Mouse (Mus musculus): ENCODE measurements around the gene Thsd1.

DNA sequence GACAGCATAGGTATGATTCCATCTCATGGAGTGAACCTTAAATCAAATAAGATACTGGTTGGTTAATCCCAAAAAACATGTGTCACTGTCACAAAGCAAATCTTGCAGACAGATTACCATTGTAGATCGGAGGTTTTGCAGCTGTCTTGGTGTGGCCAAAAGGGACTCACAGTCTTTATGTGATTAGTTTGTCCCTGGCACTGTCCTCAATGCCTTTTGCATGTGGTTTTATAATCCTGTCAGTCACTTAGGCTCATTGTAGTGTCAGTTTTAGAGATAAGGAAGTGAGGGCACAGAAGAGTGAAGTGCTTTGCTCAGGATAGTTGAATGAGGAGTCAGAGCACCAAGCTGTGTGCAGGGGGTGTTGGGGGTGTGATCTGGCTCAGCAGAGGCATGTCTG is 18.6 kb downstream of the Thsd1 start:
- TF ChIP-seq POLR2A (IDR thresholded peaks at IDR 0.05; ENCODE audit: insufficient read length, low read depth) (no peak), MAX (IDR thresholded peaks at IDR 0.05; ENCODE audit: low read depth) (no peak), E2F4 (IDR thresholded peaks at IDR 0.05; ENCODE audit: insufficient read depth) (no peak), MYOG (IDR thresholded peaks at IDR 0.05; ENCODE audit: control insufficient read depth in 1 of 3, insufficient read depth in 1 of 3, insufficient read length in 2 of 3, low read depth in 2 of 3) (no peak), USF1 (IDR thresholded peaks at IDR 0.05; ENCODE audit: low read depth) (no peak), MYOD1 (IDR thresholded peaks at IDR 0.05; ENCODE audit: control insufficient read depth in 1 of 3, insufficient read length in 2 of 3, low read depth in 2 of 3) (no peak), POLR2AphosphoS2 (IDR thresholded peaks at IDR 0.05; ENCODE audit: insufficient read length, low read depth) (no peak), TCF12 (IDR thresholded peaks at IDR 0.05; ENCODE audit: insufficient read depth, poor library complexity, severe bottlenecking) (no peak), CEBPB (IDR thresholded peaks at IDR 0.05; ENCODE audit: insufficient read depth, poor library complexity, severe bottlenecking) (no peak), TCF3 (IDR thresholded peaks at IDR 0.05; ENCODE audit: insufficient read length, low read depth) (no peak), REST (IDR thresholded peaks at IDR 0.05; ENCODE audit: insufficient read depth, insufficient read length) (no peak), SRF (IDR thresholded peaks at IDR 0.05; ENCODE audit: control insufficient read depth, insufficient read length, low read depth) (no peak)
